12 mouse cellular contexts compared by ENCODE assay signal in genomic region chr2:25585601-25586000, GRCm38 (mm10). TPM values are rescaled to one million over a fixed set of nuclear protein-coding genes. Genes with fewer than 3 reads are reported as not detected.
"Had no signal": no experiment of that assay in that cellular context is flagged by ENCODE, and none has a peak within 500 bp of the region (broad histone marks: within the 10 kb centered on the region; RNA-seq: fewer than 3 reads in every experiment).

No protein-coding gene starts in this region.

- H3K4me3 ChIP-seq: limb, embryonic 13.5 days; midbrain, embryonic 12.5 days; neural tube, embryonic 13.5 days had no signal

- DNase-seq: kidney, postnatal 10 days; kidney, postnatal 4 days; layer of hippocampus, postnatal 36 days; left cerebral cortex, postnatal 4 days; lung, adult 18-20 months; retina, postnatal 1 day had no signal

- H3K27ac ChIP-seq: limb, embryonic 13.5 days; liver, embryonic 14.5 days; midbrain, embryonic 12.5 days; neural tube, embryonic 13.5 days had no signal

- H3K9me3 ChIP-seq: limb, embryonic 13.5 days; midbrain, embryonic 12.5 days; neural tube, embryonic 13.5 days had no signal

- H3K4me2 ChIP-seq: limb, embryonic 13.5 days; midbrain, embryonic 12.5 days; neural tube, embryonic 13.5 days had no signal

- ATAC-seq: midbrain, embryonic 16.5 days had no signal

- H3K9ac ChIP-seq: limb, embryonic 13.5 days; liver, embryonic 14.5 days; midbrain, embryonic 12.5 days; neural tube, embryonic 13.5 days had no signal

RNA-seq across cellular contexts. Expression of gene Ajm1, which starts 4.0 kb away (rescaled TPM):
- total RNA-seq: liver, adult 2 months had no signal
